Mouse (Mus musculus) B cell, adult 2 months (primary cell): ENCODE data around the gene Eipr1.

Source experiments
- DNase-seq, 2 experiments: peaks; one replicate each; pipeline ENCODE4 v3.0.0; 2022

Eipr1 gene

GRCm38 (mm10) chr12:28780180-28780579, 28.6 kb downstream of the Eipr1 start:
- no peak for DNase-seq

- DNase-seq: no peak
Measured at GRCm38 (mm10) chr12:28782637-28783036, 31.0 kb downstream of the Eipr1 start.

- DNase-seq: peak; percentile 22 to 24
Measured at GRCm38 (mm10) chr12:28784355-28784754, 32.8 kb downstream of the Eipr1 start.

DNA sequence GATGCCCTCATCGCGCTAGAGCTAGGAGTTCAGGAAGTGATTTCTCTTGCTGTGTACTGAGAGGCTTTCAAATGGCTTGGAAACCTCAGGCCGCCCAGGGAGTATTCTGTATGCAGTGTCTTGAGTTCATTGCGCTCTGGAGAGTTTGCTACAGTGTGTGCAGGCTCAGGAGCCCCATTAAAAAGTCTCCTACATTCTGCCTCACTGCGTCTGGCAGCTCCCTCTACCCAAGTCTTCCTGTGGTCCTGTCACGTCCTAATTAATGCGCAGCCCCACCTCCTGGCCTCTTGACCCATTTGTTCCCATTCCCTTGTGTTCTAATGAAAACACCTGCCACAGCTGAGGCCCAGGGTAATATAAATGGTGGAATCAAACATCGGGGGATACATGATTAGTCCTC, 33.3 kb downstream of the Eipr1 start:
- DNase-seq: no peak

GRCm38 (mm10) chr12:28785299-28785698, 33.7 kb downstream of the Eipr1 start:
- DNase-seq: no peak

DNA sequence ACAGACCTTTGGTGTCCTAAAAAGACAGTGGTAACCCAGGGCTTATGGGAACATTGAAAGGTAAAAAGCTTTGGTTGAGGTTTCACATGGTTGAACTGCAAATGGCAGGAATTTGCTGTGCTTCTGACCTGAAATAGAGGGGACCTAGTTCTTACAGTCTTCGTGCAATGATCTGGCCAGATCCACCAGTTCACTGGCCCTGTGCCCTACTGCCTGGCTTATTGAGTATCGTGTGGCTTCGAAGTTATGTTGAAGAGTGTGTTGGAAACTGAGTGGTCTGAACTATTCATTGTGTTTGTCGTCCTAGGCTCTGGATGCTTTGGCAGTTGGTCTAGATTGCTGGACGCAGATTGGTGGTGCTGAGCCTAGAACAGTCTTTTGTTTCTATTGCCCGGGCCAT, 34.7 kb downstream of the Eipr1 start:
- no peak for DNase-seq

DNA sequence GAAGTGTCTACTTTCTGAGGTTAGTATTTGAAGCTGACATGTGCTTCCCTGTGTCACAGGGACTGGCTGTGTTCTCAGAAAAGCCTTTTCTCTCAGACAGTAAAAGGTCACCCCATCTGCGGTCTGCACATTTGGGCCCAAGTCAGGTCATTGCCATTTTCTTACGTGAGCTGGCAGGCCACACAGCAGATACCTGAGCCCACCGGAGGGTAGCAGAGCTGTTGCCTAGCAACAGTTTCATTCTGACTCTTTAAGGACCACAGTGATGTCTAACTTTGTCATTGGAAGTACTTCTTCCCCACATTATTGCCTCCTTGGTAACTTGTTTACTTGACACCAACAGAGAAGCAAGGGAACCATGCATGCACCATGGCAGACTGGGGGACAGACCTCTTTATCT, 41.0 kb downstream of the Eipr1 start:
- no peak for DNase-seq

GRCm38 (mm10) chr12:28793715-28794114, 42.1 kb downstream of the Eipr1 start:
- DNase-seq: no peak

GRCm38 (mm10) chr12:28795041-28795440, 43.4 kb downstream of the Eipr1 start:
- DNase-seq: no peak

- DNase-seq: no peak
Measured at GRCm38 (mm10) chr12:28796881-28797420, 45.3 kb downstream of the Eipr1 start.

DNA sequence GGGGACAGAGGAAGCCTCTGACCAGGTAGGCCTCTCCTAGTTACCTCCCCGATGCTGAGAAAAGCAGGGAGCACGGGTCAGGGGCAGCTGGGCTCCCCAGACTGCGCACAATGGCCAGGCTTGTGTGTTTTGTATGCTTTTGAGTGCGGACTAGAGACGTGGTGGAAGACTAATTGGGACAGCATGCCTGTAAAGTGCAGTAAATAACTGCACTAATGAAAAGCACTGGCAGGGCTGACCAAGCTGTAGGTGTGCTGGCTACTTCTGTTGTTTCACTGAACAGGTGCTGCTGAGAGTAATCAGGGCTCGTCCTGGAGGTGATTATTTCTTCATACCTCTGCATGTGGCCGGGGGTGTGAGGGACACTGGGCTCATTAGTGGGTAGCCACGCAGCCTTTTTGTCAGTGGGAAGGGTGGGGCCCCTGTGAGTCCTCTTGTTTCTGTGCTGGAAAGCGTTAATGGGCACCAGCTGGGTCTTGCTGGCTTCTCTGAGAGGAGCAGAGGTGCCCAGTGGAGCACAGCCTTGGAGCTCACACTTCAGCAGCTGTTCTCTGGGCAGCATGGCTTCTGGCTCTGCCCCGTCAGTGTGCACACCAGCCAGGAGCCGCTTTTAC, 48.3 kb downstream of the Eipr1 start:
- no peak for DNase-seq

GRCm38 (mm10) chr12:28800423-28800822, 48.8 kb downstream of the Eipr1 start:
- DNase-seq: no peak

- no peak for DNase-seq
Measured at GRCm38 (mm10) chr12:28800891-28801290, 49.3 kb downstream of the Eipr1 start.

DNA sequence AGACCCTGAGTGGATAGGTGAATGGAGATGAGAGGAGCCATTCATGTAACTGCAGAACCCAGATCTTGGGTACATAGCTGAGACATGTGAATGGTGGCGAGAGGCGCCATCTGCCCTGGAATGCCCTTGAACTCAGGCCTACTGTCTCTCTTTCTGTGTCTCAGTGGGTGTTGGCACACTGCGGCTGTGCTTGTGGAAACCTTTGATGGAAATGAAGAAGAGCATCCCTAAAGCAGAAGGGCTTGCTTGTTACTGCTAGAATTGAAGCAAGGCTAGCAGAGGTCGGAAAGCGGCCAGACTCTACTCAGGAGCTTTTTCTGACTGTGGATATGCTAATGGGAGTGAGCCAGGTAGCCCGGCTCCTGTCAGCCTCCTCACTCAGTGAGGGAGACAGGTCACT, 50.1 kb downstream of the Eipr1 start:
- DNase-seq: no peak

- DNase-seq: no peak
Measured at GRCm38 (mm10) chr12:28803043-28803442, 51.4 kb downstream of the Eipr1 start.

- DNase-seq: no peak
Measured at GRCm38 (mm10) chr12:28804558-28805481, 53.2 kb downstream of the Eipr1 start.

GRCm38 (mm10) chr12:28808786-28809375, 57.3 kb downstream of the Eipr1 start:
- no peak for DNase-seq

DNA sequence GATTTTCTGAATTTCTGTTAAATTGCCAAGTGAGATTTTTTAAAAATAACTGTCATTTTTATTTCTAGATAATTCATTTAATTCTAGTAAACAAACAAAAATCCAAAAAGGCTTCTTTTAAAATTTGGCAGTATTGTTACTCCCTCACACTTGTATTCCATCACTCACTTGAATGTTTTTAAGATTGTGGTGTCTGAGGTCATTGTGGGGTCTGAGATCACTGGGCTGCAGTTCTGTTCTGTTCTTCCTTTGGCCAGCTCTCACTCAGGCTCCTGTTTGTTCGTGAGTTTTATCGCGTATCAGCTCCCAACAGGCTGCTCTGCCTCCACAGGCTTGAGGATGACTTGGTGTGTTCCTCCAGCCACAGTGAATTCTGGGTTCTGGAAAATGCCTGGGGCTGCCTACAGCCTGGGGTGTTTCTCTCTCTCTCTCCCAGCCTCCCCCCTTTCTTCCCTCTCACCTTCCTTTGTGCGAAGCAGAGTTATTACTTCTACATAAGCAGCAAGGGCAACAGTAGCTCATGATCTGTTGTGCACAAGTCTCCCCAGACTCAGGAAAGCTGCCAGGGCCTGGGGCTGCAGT, 58.2 kb downstream of the Eipr1 start:
- no peak for DNase-seq

DNA sequence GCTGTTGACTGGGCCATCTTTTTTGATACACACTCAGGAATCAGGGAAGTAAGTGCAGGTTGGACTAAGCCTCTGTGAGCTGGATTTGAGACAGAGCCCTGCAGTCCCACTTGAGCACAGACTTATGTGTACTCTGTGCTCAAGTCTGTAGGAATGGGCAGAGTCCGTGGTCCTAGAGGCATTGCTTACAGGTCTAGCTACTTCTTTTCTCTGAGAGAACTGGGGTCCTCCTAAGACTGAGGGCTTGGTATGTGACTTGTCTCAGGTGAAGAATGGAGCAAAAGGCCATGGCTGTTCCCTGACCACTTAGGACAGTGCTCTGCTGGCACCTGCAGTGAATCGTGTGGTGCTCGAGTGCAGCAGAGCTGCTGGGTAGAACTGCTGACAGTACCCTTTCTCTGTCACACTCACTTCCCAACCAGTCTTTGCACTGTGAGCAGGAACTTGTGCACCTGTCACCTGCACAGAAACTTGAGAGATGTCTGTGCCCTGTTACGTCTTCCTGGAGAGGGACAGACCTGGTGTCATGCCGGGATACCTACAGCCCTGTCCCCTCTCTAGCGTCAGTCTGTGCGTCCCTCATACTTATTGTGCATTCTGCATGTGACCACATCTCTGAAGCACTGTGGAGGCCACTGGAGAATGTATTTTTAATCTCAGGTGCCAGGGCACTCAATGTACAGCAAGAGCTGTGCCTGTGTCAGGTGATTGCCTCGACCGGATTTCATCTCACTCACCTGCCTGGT, 65.3 kb downstream of the Eipr1 start:
- no peak for DNase-seq

GRCm38 (mm10) chr12:28817427-28817752, 65.8 kb downstream of the Eipr1 start:
- no peak for DNase-seq

DNA sequence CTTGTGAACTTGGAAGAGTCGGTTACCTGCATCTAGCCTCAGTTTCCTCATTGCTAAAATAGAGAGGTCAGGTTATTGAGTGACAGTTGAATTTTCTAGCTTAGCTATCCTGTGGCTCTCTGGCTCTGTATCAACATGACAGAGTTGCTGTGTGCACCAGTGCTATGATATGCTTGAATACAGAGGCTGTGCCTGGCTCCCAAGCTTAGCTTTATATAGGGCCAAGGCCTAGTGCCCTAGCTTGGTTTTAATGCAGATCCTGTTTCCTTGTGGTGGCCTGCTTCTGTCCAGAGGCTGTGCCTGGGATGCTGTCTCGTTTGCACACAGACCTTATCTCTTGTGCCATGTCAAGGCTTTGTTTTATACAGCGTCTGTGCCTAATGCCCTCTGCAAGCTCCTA, 66.3 kb downstream of the Eipr1 start:
- DNase-seq: no peak

GRCm38 (mm10) chr12:28823518-28823917, 71.9 kb downstream of the Eipr1 start:
- DNase-seq: no peak

DNA sequence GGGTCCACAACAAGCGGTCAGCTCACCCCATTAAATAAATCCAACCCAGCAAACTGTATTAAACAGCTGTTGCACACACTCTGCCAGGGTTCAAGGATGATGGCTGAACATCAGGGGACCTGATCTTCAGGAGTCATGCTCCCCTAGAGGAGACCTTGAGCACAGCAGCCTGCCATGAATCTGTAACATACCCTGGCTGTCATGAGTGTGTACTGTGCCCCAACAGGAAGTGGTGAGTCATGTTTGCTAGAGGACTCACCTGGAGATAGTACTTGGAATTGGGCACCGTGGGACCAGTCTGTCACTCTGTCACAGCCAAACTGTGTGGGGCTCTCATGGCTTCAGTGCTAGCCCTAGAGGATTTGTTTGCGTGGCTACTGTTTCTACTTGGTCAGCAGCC, 77.9 kb downstream of the Eipr1 start:
- peak in 1 of 2 experiments; percentile 3 for DNase-seq
